Mouse (Mus musculus): ENCODE measurements around the gene Clstn1.

The Clstn1 gene

DNA sequence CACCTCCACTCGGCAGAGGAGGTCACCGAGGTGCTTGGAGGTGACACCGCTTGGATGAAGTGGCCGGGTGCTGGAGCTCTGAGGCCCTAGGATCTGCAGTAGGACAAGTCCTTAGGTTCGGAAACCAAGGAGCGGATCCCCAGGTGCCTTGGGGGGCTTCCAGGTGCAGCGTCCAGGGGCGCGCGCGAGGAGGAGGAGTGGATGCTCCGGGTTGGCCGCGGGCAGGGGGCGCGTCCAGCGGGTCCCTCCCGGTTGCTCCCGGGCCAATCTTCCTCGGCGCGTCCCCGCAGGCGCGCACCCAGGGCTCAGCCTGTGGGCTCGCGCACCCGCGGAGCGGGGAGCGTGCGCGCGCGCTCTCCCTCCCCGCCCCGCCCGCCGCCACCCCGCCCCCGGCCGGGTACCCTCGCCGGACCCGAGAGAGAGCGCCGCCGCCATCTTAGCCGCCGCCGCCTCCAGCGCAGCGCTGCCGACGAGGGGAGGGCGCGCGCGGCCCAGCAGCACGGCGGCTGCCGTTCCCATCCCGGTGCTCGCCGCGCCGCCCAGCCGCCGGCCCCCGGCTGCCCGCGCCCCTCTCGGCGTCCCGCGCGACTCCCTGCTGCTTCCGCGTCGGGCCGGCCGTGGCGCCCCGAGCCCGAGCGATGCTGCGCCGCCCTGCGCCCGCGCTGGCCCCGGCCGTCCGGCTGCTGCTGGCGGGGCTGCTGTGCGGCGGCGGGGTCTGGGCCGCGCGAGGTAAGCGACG, at the start of gene Clstn1:
Gene Clstn1 (plus strand): TSS at position 425 of the 739 bp plus-strand sequence.
- peak in 1 of 2 experiments; percentile 30 for DNase-seq

DNA sequence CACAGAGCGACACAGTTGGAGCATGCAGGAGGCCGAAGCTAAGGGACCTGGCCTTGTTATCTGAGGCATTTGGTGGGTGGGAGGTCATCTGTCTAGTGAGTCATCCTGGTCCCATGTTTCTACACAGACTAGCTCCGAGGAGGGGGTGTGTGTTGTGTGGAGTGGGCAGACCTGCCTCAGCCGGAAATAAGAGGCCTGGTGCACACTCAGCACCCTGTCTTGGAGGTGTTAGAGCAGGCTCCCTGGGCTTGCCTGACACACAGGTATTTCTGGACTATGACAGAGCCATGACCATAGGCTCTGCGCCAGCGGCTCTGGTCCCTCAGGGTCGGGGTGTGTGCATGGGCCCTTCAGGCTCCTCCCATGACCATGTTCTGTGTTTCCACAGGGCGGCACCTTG, 46.8 kb upstream of the Clstn1 start:
- DNase-seq: no peak

DNA sequence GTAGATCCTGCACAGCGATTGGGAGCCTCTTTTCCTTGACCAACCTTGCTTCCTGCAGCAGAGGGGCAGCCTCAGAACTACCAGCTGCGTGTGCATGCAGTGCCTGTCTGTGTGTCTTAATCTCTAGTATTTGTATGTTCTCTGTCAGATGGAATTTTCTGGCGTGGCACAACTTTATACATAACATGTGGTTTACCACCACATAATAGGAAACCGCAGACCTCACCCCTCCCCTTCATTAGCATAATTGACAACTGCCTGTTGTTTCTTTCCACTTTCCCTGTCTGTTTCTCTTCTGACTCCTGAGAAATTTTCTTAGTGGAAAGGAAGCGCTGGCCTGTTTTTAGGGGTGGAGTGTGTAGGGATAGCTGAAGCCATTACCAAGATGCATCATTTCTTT, 44.3 kb upstream of the Clstn1 start:
- DNase-seq: no peak

DNA sequence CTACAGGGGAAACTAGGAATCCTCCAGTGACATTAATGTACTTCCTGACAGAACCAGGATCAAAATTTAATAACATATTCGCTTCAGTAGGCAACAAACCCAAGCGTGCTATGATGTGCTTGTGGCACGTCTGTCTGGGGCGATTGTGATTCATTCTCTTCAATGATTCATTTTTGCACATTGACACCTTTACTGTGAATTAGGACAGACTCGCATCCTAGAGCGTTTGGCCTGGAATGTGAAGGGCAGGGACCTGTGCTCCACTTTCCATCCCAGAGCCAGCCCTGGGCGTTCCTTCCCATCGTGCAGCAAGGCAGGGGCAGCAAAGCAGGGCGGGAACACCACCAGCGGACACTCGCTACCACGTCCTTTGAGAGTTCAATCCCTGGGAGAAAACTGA, 43.8 kb upstream of the Clstn1 start:
- no peak for DNase-seq

DNA sequence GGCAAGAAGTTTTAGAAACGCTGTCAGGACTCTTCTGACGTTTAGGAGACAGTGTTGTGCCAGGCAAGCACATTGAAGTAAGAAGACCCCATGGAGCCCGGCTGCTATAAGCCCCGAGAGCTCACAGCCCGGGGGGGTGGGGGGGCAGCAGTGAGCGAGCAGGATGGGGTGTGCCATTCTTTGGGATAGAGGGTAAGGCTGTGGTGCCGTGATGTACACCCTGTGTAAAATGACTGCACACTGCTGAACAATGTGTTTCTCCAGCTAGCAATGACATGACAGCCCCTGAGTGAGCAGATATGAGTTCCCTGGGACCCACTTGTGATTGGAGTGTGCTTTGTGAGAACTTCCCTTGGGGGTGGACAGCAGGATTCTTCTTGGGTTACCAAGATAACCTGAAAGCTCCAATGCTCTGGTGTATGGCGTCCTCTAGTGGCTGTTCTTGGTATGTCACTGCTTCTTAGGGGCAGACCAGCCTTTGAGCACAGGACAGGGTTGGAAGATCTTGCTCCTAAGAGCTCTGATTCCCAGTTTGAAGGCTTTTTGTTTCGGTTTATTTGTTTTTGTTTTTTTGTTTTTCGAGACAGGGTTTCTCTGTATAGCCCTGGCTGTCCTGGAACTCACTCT, 43.2 kb upstream of the Clstn1 start:
- DNase-seq: peak; percentile 32 to 78

DNA sequence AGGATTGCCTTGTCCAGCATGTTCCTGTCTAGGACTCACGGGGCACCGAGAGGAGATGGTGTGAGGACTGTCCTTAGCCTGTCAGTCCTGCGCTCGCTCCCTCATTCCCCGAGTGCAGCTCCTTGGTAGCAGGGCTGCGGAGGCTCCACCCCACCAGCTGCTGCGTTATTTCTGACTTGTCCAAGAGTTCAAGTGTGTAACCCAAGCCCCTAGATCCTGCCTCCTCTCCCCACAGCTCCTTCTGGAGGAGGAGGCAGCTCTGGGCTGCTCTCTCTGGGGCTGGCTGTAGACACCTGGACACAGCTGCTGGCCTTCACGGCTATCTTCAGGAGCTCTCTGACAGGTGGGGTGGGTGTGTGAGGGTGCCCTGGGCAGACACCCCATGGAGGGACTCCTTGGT, 41.4 kb upstream of the Clstn1 start:
- DNase-seq: no peak

DNA sequence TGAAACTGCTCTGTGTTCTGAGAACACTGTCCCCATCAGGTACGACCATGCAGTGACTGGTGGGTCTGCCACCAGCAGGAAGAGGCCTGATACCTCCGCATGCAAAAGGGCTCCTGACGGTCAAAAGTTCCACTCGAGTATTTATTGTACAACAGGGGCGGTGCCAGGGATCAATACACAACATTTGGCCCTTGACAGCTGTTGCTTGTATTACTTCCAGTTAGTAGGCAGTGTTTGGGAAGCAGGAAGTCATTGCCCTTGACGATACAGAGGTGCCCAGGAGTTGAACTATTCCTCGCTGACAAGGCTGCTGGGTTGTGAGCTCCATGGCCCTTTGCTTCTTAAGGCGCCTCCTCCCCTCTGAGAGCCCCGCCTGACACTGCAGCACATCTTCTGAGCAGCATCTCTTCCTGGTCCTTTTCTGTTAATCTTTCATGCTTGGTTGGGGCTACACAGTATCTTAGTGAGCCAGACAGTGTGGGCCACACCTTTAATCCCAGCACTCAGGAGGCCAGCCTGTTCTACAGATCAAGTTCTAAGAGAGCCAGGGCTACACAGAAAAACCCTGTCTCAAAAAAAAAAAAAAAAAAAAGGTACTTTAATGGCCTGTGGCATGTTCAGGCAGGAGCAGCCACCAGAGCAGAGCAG, 39.3 kb upstream of the Clstn1 start:
- no peak for DNase-seq

DNA sequence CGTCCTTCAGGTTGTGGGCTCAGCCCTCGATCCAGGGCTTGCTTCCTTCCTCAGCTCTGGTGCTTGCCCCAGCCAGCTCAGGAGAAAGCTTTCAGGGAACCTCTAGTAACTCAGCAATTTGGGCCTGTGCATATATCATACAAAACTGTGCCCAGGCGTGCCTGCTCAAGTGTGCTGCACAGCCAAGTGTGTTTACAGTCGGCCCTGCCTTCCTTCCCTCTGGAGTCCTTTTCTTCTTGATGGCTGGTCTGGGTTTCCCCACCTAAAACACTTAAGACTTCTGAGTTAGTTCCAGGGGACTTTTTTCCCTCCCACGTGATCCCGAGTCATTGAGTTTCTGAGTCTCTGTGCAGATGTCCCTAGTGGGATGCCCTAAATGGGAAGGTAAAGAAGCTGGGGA, 38.7 kb upstream of the Clstn1 start:
- DNase-seq: no peak

DNA sequence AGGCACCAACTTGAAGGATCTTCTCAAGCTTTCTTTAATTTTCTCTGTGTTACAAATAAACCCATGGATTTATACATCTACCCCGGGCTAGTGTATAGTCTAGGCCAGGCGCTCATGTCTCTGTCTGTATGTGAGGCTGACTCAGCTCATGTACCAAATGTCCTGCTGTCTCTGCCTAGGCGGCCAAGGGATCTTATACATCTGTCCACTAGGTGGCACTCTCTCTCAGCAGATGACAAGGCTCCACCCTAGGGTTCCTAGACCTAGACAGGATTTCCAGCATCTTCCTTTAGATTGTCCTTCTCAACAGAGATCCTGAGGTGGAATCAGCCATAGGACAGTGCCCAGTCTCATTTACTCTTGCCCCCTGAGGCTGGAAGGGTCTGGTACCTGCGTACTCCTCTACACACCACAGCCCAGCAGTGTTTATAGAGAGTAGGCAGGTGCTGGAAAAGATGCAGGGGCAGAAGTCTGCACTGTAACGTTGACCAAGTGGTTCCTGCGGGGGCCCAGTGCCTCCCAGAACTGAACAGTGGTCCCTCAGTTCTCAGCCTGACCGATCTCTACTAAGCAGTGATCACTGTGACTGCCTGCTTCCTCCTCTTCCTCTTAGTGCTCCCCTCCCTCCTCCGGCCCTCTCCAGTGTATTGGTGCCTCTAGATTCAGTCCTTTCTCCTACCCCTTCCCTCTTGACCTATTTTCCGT, 36.9 kb upstream of the Clstn1 start:
- DNase-seq: peak; percentile 25 to 60

DNA sequence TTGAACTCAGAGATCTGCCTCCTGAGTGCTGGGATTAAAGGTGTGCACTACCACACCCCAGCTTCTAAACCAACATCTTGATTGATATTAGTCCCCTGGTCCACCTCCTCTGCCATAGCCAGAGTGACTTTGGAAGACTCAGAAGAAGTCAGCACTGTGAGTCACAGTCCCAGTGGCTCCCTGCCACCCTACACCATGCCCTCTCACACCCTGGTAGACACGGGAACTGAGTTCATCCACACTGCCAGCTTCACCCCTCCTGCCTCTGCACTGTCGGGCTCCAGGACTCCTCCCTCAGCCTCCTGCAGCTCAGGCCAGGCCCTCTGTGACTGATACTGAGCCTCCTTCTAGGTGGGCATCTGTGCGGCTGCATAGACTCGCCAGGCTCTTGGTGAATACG, 35.4 kb upstream of the Clstn1 start:
- no peak for DNase-seq

DNA sequence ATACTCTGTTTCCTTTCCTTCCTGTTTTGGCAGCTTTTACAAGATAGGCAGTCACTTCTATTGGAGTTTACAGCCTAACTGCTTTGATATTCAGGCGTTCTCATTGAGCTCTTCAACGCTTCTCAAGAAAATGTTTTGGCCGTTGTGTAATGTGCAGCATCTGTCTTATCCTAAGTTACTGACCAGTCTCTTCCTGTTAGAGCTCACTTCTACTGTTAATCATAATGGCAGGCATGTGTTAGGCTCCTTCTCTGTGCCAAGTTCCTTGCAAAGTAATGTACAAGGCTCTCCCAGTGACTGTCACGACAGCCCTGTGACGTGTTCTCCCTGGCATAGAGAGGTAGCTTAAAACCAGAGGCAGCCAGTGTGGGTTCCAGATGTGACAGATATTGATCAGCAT, 34.6 kb upstream of the Clstn1 start:
- DNase-seq: no peak

DNA sequence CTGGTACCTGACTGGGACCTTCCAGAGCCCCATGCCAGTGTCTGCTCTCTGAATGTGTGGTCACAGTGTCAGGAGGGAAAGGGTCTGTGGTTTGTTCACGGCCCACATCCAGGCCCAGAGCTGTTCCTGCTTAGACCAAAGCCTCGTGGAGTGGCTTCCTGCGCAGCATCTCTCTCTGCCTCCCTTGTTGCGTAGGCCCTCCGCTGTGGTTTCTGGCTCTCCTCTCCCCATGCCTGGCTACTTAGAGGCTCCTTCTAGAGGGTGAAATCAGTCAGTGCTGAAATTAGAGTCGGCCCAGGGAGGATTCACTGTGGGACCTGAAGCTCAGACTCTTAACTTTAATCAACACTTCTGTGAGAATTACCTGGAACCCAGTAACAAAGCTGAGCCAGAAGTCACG, 32.4 kb upstream of the Clstn1 start:
- no peak for DNase-seq

DNA sequence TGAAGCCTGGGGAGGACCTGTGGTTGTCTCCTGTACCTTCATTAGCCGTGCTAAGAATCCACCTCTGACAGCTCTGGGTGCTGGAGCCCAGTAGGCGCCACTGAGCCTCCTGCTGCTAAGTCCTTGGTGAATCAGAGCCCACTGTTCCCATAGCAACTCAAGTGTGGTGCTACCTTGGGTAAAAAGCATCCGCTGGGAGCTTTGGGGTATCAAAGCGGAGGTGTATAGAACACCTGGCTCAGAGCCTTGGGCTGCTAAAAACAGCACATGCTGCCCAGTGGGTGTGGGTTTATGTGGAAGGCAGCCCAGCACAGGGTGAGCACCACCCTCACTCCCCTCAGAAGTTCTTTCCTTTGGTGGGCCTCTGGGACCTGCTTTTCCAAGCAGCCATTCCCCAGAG, 30.2 kb upstream of the Clstn1 start:
- no peak for DNase-seq

DNA sequence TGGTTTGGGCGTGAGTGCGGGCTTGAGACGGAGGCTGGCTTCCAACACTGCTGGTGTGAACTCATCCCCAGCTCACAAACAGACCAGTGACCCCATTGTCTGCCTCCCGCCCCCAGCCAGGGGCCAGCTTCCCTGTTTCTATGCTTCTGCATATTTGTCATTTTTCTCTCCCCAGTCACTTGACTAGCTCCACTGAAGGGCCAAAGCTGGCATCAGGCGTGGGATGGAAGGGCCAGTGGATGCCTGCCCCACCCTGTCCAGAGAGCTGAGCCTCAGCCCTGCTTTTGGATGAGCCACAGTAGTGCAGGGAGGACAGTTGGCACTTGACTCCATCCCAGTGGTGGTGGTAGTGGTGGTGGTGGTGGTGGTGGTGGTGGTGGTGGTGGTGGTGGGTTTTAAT, 28.4 kb upstream of the Clstn1 start:
- no peak for DNase-seq

DNA sequence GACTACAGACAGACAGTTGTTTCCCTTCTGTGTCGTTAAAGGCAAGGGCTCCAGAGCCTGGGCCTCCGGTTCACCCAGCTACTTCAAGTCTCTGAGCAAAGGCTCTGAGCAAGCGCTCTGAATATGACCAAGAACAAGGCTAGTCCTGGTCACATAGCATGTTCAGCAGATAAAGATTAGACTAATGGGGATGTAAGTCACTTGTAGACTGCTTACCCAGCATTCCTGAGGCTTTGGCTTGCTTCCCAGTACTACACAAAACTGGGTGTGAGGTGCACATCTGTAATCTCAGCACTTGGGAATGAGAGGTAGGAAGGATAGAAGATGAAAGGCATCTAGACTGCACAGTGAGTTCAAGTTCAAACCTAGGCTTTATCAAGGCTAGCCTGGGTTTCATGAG, 27.9 kb upstream of the Clstn1 start:
- no peak for DNase-seq

DNA sequence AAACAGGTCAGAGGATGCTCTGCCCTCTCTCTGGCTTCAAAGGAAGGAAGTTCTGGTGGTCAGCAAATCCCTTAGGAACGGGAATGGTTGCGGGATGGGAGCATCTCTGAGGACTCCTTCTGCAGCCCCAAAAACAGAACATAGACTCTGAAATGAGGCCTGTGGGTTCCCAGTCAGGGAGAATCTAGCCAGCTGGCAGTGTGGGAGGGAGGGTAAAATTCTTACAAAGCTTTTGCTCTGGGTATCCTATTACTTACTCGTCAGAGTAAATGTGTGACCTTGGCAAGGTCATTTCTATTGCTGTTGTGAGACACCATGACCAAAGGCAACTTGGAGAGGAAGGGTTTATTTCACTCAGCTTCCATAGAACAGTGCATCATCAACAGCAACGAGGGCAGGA, 24.9 kb upstream of the Clstn1 start:
- DNase-seq: no peak

DNA sequence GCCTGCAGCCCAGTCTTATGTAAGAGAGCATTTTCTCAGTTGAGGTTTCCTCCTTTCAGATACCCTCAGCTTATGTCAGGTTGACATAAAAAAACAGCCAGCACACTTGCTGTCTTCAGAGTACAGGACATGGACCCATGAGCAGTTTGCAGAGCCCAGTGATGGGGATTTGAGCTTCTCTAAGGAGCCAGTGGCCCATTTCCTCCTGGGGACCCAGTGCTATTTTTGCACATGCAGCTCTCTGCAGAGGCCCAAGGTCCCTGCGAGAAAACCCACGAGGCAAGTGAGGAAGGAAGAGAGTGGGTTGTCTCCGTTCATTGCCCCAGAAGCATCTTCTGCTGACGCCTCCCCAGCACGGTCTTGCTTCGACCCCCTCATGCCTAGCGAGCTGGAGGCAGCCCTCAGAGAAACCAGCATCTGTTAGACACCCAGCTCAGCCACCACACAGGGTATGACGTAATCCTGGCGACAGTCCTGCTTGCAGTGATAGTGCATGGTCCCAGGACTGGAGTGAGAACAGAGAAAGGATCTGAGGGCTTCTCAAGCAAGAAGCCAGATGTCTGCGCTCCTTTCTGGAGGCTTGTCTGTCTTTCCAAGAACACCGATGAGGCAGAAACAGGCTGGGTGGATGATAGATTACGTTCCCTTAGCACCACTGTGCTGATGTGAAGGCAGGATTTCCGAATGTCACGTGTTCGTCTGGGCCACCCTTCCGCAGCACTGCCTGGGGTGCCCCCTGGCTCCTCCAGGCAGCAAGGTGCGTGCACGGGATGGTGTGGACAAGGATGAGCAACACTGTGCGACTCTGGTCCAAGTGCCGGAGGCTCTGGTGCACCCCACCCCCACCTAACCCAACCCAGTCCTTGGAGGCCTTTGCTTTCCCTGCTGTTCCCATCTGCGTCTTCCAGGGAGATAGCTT, 24.0 kb upstream of the Clstn1 start:
- no peak for DNase-seq

DNA sequence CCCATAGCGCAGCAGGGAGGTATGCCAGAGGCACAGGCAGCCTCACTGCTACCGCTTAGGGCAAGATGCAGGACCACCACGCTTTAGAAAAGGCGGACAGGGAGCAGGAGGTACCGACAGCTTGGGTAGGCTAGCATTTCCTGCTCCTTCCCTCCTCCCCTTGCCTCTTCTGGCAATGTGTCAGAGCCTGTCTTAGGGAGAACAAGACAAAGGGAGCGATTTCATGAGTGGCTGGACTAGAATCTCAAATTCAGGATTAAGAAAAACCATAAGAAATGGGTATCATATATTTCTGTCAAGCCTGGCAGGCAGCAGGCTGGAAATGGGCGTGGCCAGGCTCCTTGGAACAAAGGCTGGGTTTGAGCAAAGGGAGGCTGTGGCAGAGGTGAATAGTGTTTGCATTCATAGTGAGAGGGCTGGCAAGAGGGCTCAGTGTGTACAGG, 23.3 kb upstream of the Clstn1 start:
- DNase-seq: no peak

DNA sequence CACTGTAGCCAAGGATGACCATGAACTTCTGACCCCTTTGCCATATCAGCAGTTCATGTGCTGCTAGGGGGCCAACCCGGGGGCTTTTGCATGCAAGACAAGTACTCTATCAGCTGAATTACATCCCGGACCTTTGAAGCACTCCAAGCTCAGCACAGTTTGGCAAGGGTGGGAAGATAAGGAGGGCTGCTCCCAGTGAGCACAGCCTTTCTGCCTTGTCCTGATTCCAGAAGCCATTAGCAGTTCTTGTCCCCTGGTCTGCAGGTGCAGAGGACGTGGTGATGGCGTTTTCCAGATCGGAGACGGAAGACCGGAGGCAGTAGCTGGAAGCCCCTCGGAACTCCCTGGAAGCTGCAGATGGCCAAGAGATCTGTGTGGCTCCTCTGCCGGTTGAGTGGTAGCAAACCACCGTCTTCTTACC, 22.3 kb upstream of the Clstn1 start:
- DNase-seq: no peak

DNA sequence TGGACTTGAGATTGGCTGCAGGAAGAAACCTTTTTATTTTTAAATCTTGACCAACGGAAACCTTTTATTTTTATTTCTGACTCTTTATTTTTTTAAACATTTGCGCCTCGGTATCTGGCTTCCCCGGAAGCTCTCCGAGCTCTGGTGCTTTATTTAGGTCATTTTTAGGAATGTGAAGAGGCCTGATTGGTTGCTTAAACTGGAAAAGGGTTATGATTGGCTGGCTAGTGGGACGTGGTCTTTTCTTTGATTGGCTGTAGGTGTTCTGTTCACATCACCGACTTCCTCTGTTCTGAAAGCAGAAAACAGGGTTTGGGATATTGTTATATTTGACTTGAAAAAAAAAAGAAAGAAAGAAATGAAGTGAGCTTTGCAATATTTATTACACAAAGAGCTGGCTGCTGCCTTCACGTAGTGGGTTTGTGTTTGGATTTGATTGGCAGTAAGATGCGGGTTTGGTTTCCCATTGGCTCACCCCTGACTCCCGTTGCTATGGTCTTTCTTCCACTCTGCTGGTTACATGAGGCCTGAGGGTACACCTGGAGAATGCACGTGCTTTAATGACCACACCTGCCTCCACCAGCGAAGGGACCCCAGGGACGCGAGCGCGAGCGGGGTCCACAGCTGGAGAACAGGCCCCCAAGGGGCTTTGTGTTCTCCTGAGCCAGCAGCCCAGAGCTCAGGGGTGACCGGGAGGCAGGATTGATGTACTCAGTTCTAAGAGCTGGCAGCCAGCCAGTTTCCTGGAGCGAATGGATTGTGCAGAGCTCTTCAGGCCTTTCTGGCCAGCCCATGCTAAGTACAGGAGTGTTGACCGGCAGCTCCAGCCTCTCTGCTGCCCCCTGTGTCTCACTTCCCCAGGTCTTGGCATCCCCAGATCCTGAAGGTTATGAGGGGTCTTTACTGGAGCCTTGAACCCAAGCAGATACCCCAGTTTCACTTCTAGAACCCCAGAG, 21.5 kb upstream of the Clstn1 start:
- no peak for DNase-seq

DNA sequence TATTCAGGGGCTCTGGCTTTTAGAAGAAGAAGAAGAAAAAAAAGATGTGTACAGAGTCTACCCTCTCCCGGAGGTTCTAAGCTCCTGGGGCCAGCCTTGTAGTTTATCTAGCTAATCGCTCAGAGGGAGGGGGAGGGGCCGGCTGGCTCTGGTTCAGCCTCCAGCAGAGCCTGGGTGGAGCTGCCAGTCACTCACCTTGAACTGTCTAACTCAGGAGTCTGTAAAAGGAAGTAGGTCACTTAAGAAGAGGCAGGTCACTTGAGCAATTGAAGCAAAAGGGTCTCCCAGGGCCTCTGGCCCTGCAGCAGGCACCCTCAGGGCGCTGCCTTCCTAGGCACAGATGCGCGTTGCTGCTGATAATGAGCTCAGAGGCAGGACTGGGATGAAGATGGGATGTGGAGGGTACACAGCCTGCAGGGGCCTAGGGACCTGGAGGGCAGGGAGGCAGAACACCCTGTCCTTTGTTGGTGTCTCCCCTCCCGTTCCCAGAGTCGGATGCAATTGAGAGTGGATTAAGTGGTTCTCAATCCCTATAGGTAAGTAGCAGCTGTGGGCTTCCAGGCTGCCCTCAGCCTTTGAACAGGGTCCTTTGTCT, 18.7 kb upstream of the Clstn1 start:
- no peak for DNase-seq

All from spleen, adult 18-20 months (tissue).